Mouse (Mus musculus) heart, postnatal 0 days (tissue): ENCODE measurements around the gene Sync. TPM values are rescaled to one million over a fixed set of nuclear protein-coding genes. Genes with fewer than 3 reads are reported as not detected.
A peak's percentile ranks its signal among the peaks of the same experiment; 100 is the strongest.

Experiments used
- ATAC-seq: fragments of 200-750 bp; cut with Nextera tagmentation; 2 replicates; pipeline ENCODE4 v1.8.0; 2017; ENCODE audit warnings: low read depth, moderate number of reproducible peaks, moderate library complexity; ENCODE audit not compliant: insufficient read depth
- DNase-seq: peaks from one replicate; pipeline ENCODE4 v3.0.0-alpha.2; 2016; ENCODE audit warnings: low spot score
- H3K27ac ChIP-seq: fragments of 300-500 bp; sonication (generic); 2 replicates; pipeline ENCODE4 v1.5.1; 2014; ENCODE audit warnings: low read depth, mild to moderate bottlenecking
- H3K27me3 ChIP-seq: fragments of 300-500 bp; sonication (generic); 2 replicates; pipeline ENCODE4 v1.6.1; 2014; ENCODE audit warnings: low read length, mixed read lengths; ENCODE audit not compliant: control insufficient read depth, insufficient read depth
- H3K36me3 ChIP-seq: fragments of 300-500 bp; sonication (generic); replicated peaks from 2 replicates; pipeline ENCODE4 v1.6.1; 2014; ENCODE audit warnings: low read length, mixed read lengths; ENCODE audit not compliant: control insufficient read depth, insufficient read depth
- H3K4me1 ChIP-seq: fragments of 300-500 bp; sonication (generic); 2 replicates; pipeline ENCODE4 v1.6.1; 2014; ENCODE audit warnings: antibody characterized with exemption; ENCODE audit not compliant: control insufficient read depth, insufficient read depth
- H3K4me2 ChIP-seq: fragments of 300-500 bp; sonication (generic); 2 replicates; pipeline ENCODE4 v1.6.1; 2014; ENCODE audit warnings: low read depth, mild to moderate bottlenecking, low read length, moderate library complexity
- H3K4me3 ChIP-seq: fragments of 300-500 bp; sonication (generic); 2 replicates; pipeline ENCODE4 v1.5.1; 2014; ENCODE audit warnings: low read depth, low read length
- H3K9ac ChIP-seq: fragments of 300-500 bp; sonication (generic); replicated peaks from 2 replicates; pipeline ENCODE4 v1.6.1; 2014; ENCODE audit warnings: low read depth, low read length, mixed read lengths
- H3K9me3 ChIP-seq: fragments of 300-500 bp; sonication (generic); replicated peaks from 2 replicates; pipeline ENCODE4 v1.6.1; 2016; ENCODE audit warnings: low read length; ENCODE audit not compliant: control insufficient read depth
- CTCF ChIP-seq: IDR thresholded peaks from 2 replicates; pipeline ENCODE4 v1.5.1; 2016; ENCODE audit warnings: antibody characterized with exemption, control low read depth, low read depth
- EP300 ChIP-seq: IDR thresholded peaks from 2 replicates; pipeline ENCODE4 v1.6.1; 2016; ENCODE audit warnings: antibody characterized with exemption, low read depth
- WGBS: fragments of 180-500 bp; shearing (Covaris S2); extraction: QIAGEN DNeasy Blood & Tissue Kit; methylation state at CpG from one replicate; pipeline ENCODE4 v1.1.7; 2014; 5-methylcytosine and 5-hydroxymethylcytosine counted together
- polyA plus RNA-seq: library from polyadenylated mRNA; unstranded; fragments of >200 nt; fragmentation: Nextera tagmentation; extraction: Ambion mirVana; gene quantifications from 2 replicates; pipeline ENCODE4 v1.2.1, GENCODE M21; 2015
- total RNA-seq: library from RNA; depleted of rRNA; stranded (reverse); fragments of >200 nt; gene quantifications from 2 replicates; pipeline ENCODE4 v1.2.3, GENCODE M21; 2014; ENCODE audit warnings: low replicate concordance; rRNA removed

The Sync gene
- total RNA-seq, result 1.4 and 1.9 TPM in 2 replicates
- 3.4 and 3.8 TPM in 2 replicates for polyA plus RNA-seq

- WGBS, result under 1% methylated on average over 43 of the region's 53 CpGs
- Histone ChIP-seq H3K4me1 (peaks cover 9% of the 10 kb centered on the region; the same call in 1 of the 2 replicates), H3K9ac (peak within 1 kb of the TSS; percentile 70), H3K9me3 (0 out of 2 replicates have a peak, but pooled peaks cover 2% of the 10 kb centered on the region), H3K4me3 (peak within 1 kb of the TSS; percentile 62), H3K27ac (peak within 1 kb of the TSS; percentile 71), H3K36me3 (no peaks in the 10 kb centered on the region), H3K4me2 (peak within 1 kb of the TSS; percentile 99), H3K27me3 (peaks cover 16% of the 10 kb centered on the region; the same call in 1 of the 2 replicates)
- ATAC-seq (peak; percentile 71), DNase-seq (peak; percentile 44)
- TF ChIP-seq EP300 (no peak), CTCF (no peak)
These were observed at the start of gene Sync for GRCm38 (mm10) chr4:129287472-129287981. TSS of gene Sync (plus strand) at chr4:129287617.

DNA sequence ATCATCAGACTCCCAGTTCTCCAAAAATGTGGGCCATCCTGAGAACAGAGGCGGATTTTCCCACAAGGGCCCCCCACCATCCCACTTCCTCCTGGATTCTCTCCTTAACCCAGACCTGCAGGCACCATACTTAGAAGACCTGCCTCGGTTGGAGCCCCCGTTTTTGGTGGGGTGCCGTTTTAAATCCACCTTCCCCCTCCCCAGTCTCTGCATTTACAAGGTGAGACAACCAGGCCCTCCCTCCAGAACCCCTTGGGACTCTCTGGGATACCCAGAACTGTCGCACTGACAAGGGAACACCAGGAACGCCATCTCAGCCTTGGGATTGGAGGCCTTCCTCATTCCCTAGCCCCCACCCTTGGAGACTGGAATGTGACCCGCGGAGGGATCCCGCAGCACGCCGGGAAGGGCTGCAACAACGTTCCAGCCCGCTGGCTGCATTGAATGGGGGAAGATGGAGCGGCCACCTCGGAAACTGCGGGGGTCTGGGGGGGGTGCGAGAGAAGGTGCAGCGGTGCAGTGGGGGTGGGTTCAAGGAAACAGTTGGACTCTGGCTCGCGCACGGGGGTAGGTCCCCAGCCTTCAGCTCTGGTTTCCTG lies 49.5 kb upstream of the Sync start:
- peak overlapping the region; percentile 97 for H3K4me2 ChIP-seq
- H3K36me3 ChIP-seq, result no peaks in the 10 kb centered on the region
- peak overlapping the region; percentile 60; the same call in 1 of the 2 replicates for H3K4me3 ChIP-seq
- peaks cover 75% of the 10 kb centered on the region for H3K27me3 ChIP-seq
- H3K9ac ChIP-seq, result no peak overlapping the region
- H3K4me1 ChIP-seq, result peaks cover 16% of the 10 kb centered on the region
- no peak overlapping the region for H3K27ac ChIP-seq
- no peak for DNase-seq
- no peak for TF ChIP-seq CTCF
- no peak for TF ChIP-seq EP300
- no peak for ATAC-seq
- H3K9me3 ChIP-seq, result no peaks in the 10 kb centered on the region
- WGBS, result 18% methylated on average over 21 of the region's 21 CpGs

GRCm38 (mm10) chr4:129238579-129239016 lies 48.8 kb upstream of the Sync start:
- TF ChIP-seq CTCF (no peak), EP300 (no peak)
- no peak overlapping the region for H3K27ac ChIP-seq
- peak overlapping the region; percentile 97 for H3K4me2 ChIP-seq
- peak overlapping the region; percentile 60 for H3K4me3 ChIP-seq
- H3K9me3 ChIP-seq, result no peaks in the 10 kb centered on the region
- H3K9ac ChIP-seq, result peak overlapping the region; percentile 44
- H3K36me3 ChIP-seq, result no peaks in the 10 kb centered on the region
- ATAC-seq (no peak), DNase-seq (no peak)
- H3K27me3 ChIP-seq, result peaks cover 69% of the 10 kb centered on the region
- 4% methylated on average over 20 of the region's 23 CpGs for WGBS
- peaks cover 16% of the 10 kb centered on the region for H3K4me1 ChIP-seq

DNA sequence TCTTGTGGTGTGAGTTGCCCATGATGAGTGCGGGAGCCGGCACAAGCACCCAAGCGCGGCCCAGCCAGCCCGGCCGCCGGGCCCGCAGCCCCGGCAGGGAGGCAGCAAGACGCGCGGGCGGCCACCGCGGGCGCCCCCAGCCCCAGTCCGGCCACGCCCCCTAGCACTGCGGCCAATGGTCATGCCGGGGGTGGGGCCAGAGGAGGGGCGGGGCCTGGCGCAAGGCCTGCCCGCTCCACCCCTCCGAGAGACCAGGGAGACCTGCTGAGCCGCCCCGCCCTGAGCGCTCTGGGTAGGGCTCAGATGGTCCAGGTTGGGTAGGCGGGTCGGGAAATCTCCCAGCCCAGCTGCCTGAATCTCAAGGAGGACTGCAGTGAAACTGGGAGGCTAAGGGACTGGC lies 48.3 kb upstream of the Sync start:
- Histone ChIP-seq H3K4me2 (peak overlapping the region; percentile 97), H3K9me3 (no peaks in the 10 kb centered on the region), H3K9ac (peak overlapping the region; percentile 44), H3K27me3 (peaks cover 69% of the 10 kb centered on the region), H3K27ac (no peak overlapping the region), H3K4me3 (peak overlapping the region; percentile 60), H3K4me1 (peaks cover 16% of the 10 kb centered on the region), H3K36me3 (no peaks in the 10 kb centered on the region)
- WGBS, result under 1% methylated on average over 25 of the region's 29 CpGs
- ATAC-seq (peak; percentile 82), DNase-seq (peak; percentile 66)
- TF ChIP-seq EP300, result no peak
- TF ChIP-seq CTCF, result no peak

GRCm38 (mm10) chr4:129241898-129242297 lies 45.5 kb upstream of the Sync start:
- H3K4me2 ChIP-seq, result no peak overlapping the region
- DNase-seq, result no peak
- H3K9ac ChIP-seq, result no peak overlapping the region
- no peak overlapping the region for H3K4me3 ChIP-seq
- ATAC-seq, result no peak
- H3K4me1 ChIP-seq, result peaks cover 12% of the 10 kb centered on the region
- TF ChIP-seq CTCF (no peak), EP300 (no peak)
- H3K9me3 ChIP-seq, result no peaks in the 10 kb centered on the region
- peaks cover 83% of the 10 kb centered on the region for H3K27me3 ChIP-seq
- H3K27ac ChIP-seq, result no peak overlapping the region
- 42% methylated on average over 7 of the region's 7 CpGs for WGBS
- no peaks in the 10 kb centered on the region for H3K36me3 ChIP-seq
